Mouse (Mus musculus): Measurements from ENCODE around the gene Jph4.

DNA sequence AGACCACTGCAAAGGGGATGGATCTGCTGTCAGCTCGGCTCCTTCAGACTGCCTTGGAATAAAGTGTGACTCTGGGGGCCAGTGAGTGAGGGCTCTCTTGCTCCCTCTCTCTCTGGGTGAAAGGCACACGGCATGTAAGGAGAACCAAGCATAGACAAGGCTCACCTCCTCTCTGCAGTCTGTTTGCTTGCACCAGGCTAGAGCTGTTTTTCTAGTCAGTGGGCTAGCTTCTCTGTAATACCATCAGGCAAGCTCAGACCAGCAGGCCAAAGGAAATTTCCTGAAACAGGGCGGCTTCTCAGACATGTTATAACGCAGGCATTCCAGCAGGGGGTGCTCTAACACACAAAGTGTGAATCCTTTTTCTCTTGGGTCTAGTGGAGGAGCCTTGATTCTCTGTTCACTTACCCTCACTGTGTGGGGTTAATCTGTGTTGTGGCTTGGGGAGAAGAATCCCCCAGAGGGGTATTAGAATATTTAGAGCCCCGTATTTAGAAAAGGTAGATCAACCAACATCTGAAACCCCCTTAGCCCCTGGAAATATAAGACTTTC is 31.7 kb upstream of the Jph4 start:
- TF ChIP-seq GATA1 (IDR thresholded peaks at IDR 0.05; ENCODE audit: low read length): no peak
- no peak for TF ChIP-seq TAL1 (IDR thresholded peaks at IDR 0.05; ENCODE audit: low read length)
